Mouse (Mus musculus) C2C12 (cell line): Measurements from ENCODE around the gene Rag1. TPM values are rescaled to one million over a fixed set of nuclear protein-coding genes. Genes with fewer than 3 reads are reported as not detected.

ENCODE experiments used
- H3K27me3 ChIP-seq: one replicate; pipeline ENCODE4 v1.6.1; 2011; ENCODE audit not compliant: control insufficient read depth, insufficient read depth, insufficient read length
- H3K36me3 ChIP-seq: one replicate; pipeline ENCODE4 v1.6.1; 2011; ENCODE audit not compliant: control insufficient read depth, insufficient read depth
- H3K4me3 ChIP-seq: one replicate; pipeline ENCODE4 v1.5.1; 2011; ENCODE audit warnings: mild to moderate bottlenecking, control low read depth; ENCODE audit not compliant: poor library complexity, insufficient read depth, severe bottlenecking
- H3K79me2 ChIP-seq: one replicate; pipeline ENCODE4 v1.6.1; 2011; ENCODE audit not compliant: control insufficient read depth, insufficient read depth
- H3K79me3 ChIP-seq: one replicate; pipeline ENCODE4 v1.6.1; 2011; ENCODE audit warnings: low read depth, control low read depth
- H3ac ChIP-seq: one replicate; pipeline ENCODE3; 2011; ENCODE audit warnings: low read depth; ENCODE audit not compliant: control insufficient read depth, insufficient read length
- CEBPB ChIP-seq: IDR thresholded peaks from one replicate; pipeline ENCODE4 v1.6.1; 2011; ENCODE audit warnings: low read depth, mild to moderate bottlenecking, control low read depth, moderate library complexity
- CTCF ChIP-seq: IDR thresholded peaks from one replicate; pipeline ENCODE4 v1.5.1; 2011; ENCODE audit not compliant: control insufficient read depth, insufficient read depth, insufficient read length
- FOSL1 ChIP-seq: IDR thresholded peaks from one replicate; pipeline ENCODE4 v1.8.0; 2011; ENCODE audit warnings: mild to moderate bottlenecking, low read length; ENCODE audit not compliant: poor library complexity, insufficient read depth, severe bottlenecking
- MAX ChIP-seq: IDR thresholded peaks from one replicate; pipeline ENCODE4 v1.6.1; 2011; ENCODE audit warnings: mild to moderate bottlenecking, control low read depth
- MYOD1 ChIP-seq: IDR thresholded peaks from one replicate; pipeline ENCODE4 v1.6.1; 2011; ENCODE audit warnings: low read depth; ENCODE audit not compliant: control insufficient read depth, insufficient read length
- MYOG ChIP-seq: IDR thresholded peaks from one replicate; pipeline ENCODE4 v1.6.1; 2011; ENCODE audit not compliant: control insufficient read depth, insufficient read length; ENCODE audit errors: extremely low read depth
- USF1 ChIP-seq: IDR thresholded peaks from one replicate; pipeline ENCODE4 v1.6.1; 2011; ENCODE audit warnings: low read depth, mild to moderate bottlenecking, control low read depth, moderate library complexity
- polyA plus RNA-seq: library from polyadenylated mRNA; unstranded; fragments of >200 nt; fragmentation: generic; extraction: Trizol; gene quantifications from one replicate; pipeline ENCODE4 v1.2.1, GENCODE M21; 2012; ENCODE audit warnings: missing spikeins

Gene Rag1
- polyA plus RNA-seq, 1 experiment, result not detected

DNA sequence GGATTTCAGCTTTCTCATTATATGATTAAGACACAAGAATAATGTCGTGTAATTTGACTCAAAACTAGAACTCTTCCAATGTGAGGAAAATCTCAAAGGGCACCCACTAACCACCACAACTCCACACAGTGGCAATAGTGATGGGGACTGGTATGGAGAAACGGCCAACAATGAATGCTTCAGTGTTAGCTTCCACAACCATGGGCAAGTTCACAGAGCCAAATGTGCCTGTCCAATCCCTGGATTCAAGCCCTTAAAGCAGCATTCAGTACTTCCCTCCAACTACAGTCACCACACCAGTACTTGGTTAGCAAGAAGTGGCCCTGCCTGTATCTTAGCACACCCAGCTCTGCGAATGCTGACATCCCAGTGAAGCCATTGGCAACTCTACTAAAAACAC is 38.4 kb downstream of the Rag1 start:
- Histone ChIP-seq H3K27me3 (no peaks in the 10 kb centered on the region), H3K79me2 (no peaks in the 10 kb centered on the region), H3K4me3 (no peak overlapping the region), H3ac (no peak overlapping the region), H3K79me3 (no peaks in the 10 kb centered on the region), H3K36me3 (no peaks in the 10 kb centered on the region)
- TF ChIP-seq MYOG (no peak), USF1 (no peak), CTCF (no peak), MYOD1 (no peak), CEBPB (no peak), FOSL1 (no peak), MAX (no peak)

DNA sequence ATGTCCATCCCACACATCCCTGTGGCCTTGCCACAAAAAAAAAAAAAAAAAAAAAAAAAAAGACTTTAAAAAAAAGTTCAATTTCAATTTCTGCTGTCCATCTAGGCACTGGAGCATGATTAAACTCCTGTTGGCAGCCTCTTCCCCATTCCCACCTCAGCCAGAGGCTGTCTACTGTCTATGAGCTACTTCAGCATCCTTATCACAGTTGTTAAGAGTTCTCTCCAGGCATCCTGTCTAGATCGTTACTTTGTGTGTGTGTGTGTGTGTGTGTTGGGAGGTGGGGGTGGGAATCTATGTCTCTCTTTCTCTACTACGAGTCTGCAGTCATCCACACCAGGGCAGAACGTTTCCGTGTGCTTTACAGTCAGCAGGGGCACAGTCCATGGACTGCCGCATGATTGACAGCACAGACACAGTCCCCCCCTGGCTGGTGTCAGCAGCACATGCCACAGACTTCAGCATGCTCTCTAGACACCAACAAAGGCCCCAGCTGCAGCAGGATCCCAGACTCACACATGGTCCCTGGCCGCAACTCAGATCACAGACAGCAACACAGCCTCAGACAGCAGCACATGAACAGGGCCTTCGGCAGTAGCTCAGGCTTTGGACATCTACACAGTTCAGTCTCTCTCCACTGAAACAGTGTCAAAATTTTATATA is 40.9 kb downstream of the Rag1 start:
- no peak overlapping the region for H3ac ChIP-seq
- H3K79me3 ChIP-seq, result no peaks in the 10 kb centered on the region
- H3K36me3 ChIP-seq, result no peaks in the 10 kb centered on the region
- no peak overlapping the region for H3K4me3 ChIP-seq
- H3K27me3 ChIP-seq, result no peaks in the 10 kb centered on the region
- TF ChIP-seq MYOD1, result no peak
- TF ChIP-seq CTCF, result no peak
- TF ChIP-seq MYOG, result no peak
- no peak for TF ChIP-seq USF1
- no peaks in the 10 kb centered on the region for H3K79me2 ChIP-seq

DNA sequence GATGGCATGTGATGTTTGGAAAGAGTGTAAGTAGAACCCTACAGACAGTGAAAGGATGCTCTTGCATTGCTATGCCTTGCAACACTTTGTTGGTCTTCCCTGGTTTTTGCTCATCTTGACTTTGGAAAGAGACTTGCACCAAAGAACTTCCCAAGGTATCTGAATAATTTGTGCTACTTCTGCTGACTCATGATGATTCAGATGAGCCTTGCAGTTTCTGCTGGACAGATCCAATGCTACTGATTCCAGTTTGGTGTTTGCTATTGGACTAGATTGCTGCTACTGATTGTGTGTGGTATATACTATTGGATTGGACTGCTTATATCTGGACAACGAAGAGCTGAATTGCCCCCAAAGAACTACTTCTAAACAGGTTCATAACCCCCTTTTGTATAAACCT is 46.2 kb downstream of the Rag1 start:
- no peaks in the 10 kb centered on the region for H3K27me3 ChIP-seq
- H3K4me3 ChIP-seq, result no peak overlapping the region
- no peak for TF ChIP-seq FOSL1
- no peak for TF ChIP-seq MAX
- no peak for TF ChIP-seq MYOG
- TF ChIP-seq CEBPB, result no peak
- TF ChIP-seq USF1, result no peak
- TF ChIP-seq MYOD1, result no peak
- TF ChIP-seq CTCF, result no peak
- H3K79me3 ChIP-seq, result no peaks in the 10 kb centered on the region
- H3K79me2 ChIP-seq, result no peaks in the 10 kb centered on the region
- no peaks in the 10 kb centered on the region for H3K36me3 ChIP-seq
- no peak overlapping the region for H3ac ChIP-seq

DNA sequence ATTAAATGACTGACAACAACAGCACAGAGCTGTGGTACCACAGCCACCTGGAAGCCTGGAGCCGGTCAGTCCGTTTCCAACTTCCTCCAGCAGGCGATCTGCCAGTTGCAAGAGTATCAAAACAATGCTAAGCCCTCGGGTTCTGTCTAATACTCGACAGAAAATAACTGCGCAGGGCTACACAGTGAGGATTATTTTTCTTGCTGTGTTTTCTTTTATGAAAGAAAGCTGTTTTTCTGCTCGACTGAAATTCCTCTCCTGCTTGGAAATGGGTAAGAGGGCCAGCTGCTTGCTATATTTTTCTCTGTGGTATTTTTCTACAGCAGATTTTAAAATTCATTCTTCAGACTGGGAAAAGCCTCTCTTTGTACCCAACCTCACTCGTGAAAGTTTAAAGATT is 48.6 kb downstream of the Rag1 start:
- H3K79me2 ChIP-seq, result no peaks in the 10 kb centered on the region
- no peaks in the 10 kb centered on the region for H3K27me3 ChIP-seq

DNA sequence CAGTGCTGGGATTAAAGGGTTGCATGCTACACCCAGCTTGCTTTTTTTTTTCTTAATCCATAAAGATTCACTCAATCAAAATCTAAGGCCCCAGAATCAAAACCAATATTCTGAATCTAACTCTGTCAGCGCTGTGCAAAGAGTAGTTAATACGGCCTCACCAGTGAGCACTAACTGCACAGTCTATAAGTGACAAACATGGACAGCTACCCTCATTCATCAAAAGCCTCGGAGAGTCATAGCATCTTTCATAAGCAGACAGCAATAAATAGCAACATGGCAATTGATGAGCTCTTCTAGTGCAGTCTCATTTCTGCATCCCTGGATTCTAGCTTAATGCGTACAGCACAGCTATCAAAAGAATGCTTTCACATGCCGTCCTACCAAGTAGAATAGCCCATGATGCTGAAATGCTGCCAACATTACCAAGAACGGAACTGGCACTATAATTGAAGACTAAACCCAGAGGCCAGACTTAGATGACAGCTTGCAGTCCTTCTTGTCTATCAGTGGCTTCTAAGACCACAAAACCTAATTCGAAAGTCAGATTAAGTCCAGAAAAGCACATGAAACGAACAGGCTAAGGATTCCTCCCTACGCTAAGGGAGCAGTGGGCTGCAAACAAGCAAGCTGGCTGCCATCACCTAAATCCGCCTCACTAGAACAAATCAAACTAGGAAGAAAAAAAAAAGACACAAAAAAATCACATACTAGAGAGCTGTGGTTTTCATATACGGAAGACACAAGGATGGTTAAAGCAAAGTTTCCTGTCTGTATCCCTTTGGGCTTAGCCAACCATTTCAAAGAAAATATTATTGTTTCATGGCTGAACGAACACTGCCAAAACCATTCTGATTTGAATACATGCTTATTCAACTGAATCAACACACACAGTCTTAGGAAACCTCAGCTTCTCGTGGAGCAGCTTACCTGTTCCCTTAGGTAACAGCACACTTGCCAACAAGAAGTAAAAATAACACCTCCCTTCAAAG is 50.8 kb downstream of the Rag1 start:
- no peaks in the 10 kb centered on the region for H3K79me3 ChIP-seq
- H3K79me2 ChIP-seq, result no peaks in the 10 kb centered on the region
- TF ChIP-seq CEBPB, result no peak
- TF ChIP-seq USF1, result no peak
- no peak for TF ChIP-seq MAX
- no peak for TF ChIP-seq MYOG
- no peak for TF ChIP-seq MYOD1
- no peak for TF ChIP-seq FOSL1
- no peak for TF ChIP-seq CTCF
- no peaks in the 10 kb centered on the region for H3K27me3 ChIP-seq
- no peak overlapping the region for H3ac ChIP-seq
- no peak overlapping the region for H3K4me3 ChIP-seq
- H3K36me3 ChIP-seq, result no peaks in the 10 kb centered on the region

More for the DNA sequence above, 48.6 kb downstream of the Rag1 start:
- Histone ChIP-seq H3K4me3 (no peak overlapping the region), H3K79me3 (no peaks in the 10 kb centered on the region), H3ac (no peak overlapping the region), H3K36me3 (no peaks in the 10 kb centered on the region)
- no peak for TF ChIP-seq MAX
- no peak for TF ChIP-seq MYOG
- no peak for TF ChIP-seq MYOD1
- TF ChIP-seq USF1, result no peak
- TF ChIP-seq CEBPB, result no peak
- TF ChIP-seq CTCF, result no peak
- TF ChIP-seq FOSL1, result no peak
